Mouse (Mus musculus): ENCODE measurements around the gene Pank3. TPM values are rescaled to one million over a fixed set of nuclear protein-coding genes. Genes with fewer than 3 reads are reported as not detected.
"Not testable (repeated sequence)": the region's sequence is repeated elsewhere in the genome, so short reads cannot be mapped to it uniquely, and the experiment has no call there.

The Pank3 gene
- polyA plus RNA-seq, 1 experiment from 2014 or later, result 13.7 TPM

DNA sequence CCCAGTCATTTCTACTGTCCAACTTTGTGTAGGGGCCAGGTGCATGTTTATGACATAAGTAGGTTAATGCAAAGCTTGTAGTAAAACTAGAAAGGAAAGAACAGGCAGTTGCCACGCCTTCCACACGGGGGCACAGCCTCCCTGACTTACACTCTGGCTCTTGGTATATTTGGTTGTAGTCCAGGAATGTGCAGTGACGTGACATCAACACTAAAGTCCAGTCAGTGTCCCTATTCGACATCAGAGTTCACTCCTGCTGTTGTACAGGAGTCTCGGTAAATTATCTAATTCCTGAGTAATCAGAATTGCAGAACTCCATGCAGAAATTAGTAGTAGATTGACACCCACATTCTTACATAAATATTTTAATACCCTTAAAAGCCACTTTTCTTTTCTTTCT lies 13.8 kb downstream of the Pank3 start:
- Histone ChIP-seq H3K9me3 (no peaks in the 10 kb centered on the region), H3K4me2 (no peak overlapping the region), H3K36me3 (peaks cover 70% of the 10 kb centered on the region), H3K27me3 (no peaks in the 10 kb centered on the region), H3K4me1 (no peaks in the 10 kb centered on the region), H3K27ac (no peak overlapping the region), H3K4me3 (no peak overlapping the region), H3K9ac (no peak overlapping the region)
- WGBS, result 82% methylated on average over 5 of the region's 5 CpGs
- ATAC-seq (ENCODE audit: borderline replicate concordance, extremely low read depth, low FRiP score, low TSS enrichment), result no peak

GRCm38 (mm10) chr11:35784002-35784401 lies 14.7 kb downstream of the Pank3 start:
- Histone ChIP-seq H3K4me2 (no peak overlapping the region), H3K4me1 (no peaks in the 10 kb centered on the region), H3K4me3 (no peak overlapping the region), H3K27ac (no peak overlapping the region), H3K27me3 (no peaks in the 10 kb centered on the region), H3K9me3 (no peaks in the 10 kb centered on the region), H3K9ac (no peak overlapping the region), H3K36me3 (peaks cover 64% of the 10 kb centered on the region)
- no peak for ATAC-seq (ENCODE audit: borderline replicate concordance, extremely low read depth, low FRiP score, low TSS enrichment)
- WGBS, result 86% methylated on average over 3 of the region's 3 CpGs

GRCm38 (mm10) chr11:35784537-35784936 lies 15.3 kb downstream of the Pank3 start:
- 97% methylated on average over 4 of the region's 4 CpGs for WGBS
- H3K27ac ChIP-seq, result no peak overlapping the region
- no peak overlapping the region for H3K4me3 ChIP-seq
- no peaks in the 10 kb centered on the region for H3K27me3 ChIP-seq
- no peak for ATAC-seq (ENCODE audit: borderline replicate concordance, extremely low read depth, low FRiP score, low TSS enrichment)
- peaks cover 62% of the 10 kb centered on the region for H3K36me3 ChIP-seq
- H3K9me3 ChIP-seq, result no peaks in the 10 kb centered on the region
- H3K4me1 ChIP-seq, result no peaks in the 10 kb centered on the region
- H3K9ac ChIP-seq, result no peak overlapping the region
- no peak overlapping the region for H3K4me2 ChIP-seq

- H3K36me3 ChIP-seq, result peaks cover 49% of the 10 kb centered on the region
- 82% methylated on average over 2 of the region's 2 CpGs for WGBS
- ATAC-seq (ENCODE audit: borderline replicate concordance, extremely low read depth, low FRiP score, low TSS enrichment), result no peak
- H3K4me1 ChIP-seq, result no peaks in the 10 kb centered on the region
- H3K4me2 ChIP-seq, result no peak overlapping the region
- no peaks in the 10 kb centered on the region for H3K27me3 ChIP-seq
- H3K4me3 ChIP-seq, result no peak overlapping the region
- H3K9me3 ChIP-seq, result no peaks in the 10 kb centered on the region
- H3K27ac ChIP-seq, result no peak overlapping the region
- no peak overlapping the region for H3K9ac ChIP-seq
These were observed 19.2 kb downstream of the Pank3 start for GRCm38 (mm10) chr11:35788443-35788842.

DNA sequence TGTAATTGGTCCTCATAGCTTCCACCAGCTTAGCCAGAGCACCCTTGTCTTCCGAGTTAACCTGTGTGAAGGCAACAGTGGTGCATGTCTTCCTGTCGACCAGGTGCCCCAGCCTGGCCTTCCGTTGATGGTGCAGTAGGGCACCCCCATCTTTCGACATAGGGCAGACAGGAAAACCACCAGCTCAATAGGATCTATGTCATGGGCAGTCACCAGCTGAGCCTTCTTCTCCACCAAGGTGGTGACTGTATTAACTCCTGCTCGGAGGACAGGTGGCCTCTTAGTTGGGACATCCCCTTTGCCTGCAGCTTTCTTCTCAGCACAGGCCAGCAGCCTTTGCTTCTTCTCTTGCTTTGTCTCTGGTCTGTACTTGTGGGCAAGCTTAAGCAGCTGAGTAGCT lies 23.5 kb downstream of the Pank3 start:
- ATAC-seq (ENCODE audit: borderline replicate concordance, extremely low read depth, low FRiP score, low TSS enrichment); H3K27ac ChIP-seq; H3K4me2 ChIP-seq; H3K9me3 ChIP-seq; H3K9ac ChIP-seq; H3K4me3 ChIP-seq; H3K4me1 ChIP-seq: not testable (repeated sequence)
- 77% methylated on average over 5 of the region's 5 CpGs for WGBS
- H3K36me3 ChIP-seq, result peaks cover 23% of the 10 kb centered on the region
- H3K27me3 ChIP-seq, result peaks cover 31% of the 10 kb centered on the region

- Histone ChIP-seq H3K27ac (no peak overlapping the region), H3K4me1 (peaks cover 10% of the 10 kb centered on the region), H3K36me3 (no peaks in the 10 kb centered on the region), H3K4me3 (peak overlapping the region; percentile 25), H3K27me3 (peaks cover 57% of the 10 kb centered on the region), H3K4me2 (peak overlapping the region; percentile 50), H3K9ac (no peak overlapping the region), H3K9me3 (no peaks in the 10 kb centered on the region)
- ATAC-seq (ENCODE audit: borderline replicate concordance, extremely low read depth, low FRiP score, low TSS enrichment), result no peak
- 5% methylated on average over 82 of the region's 86 CpGs for WGBS
These were observed 28.6 kb downstream of the Pank3 start for GRCm38 (mm10) chr11:35797751-35798494.

GRCm38 (mm10) chr11:35798495-35798820 lies 29.2 kb downstream of the Pank3 start:
- H3K9me3 ChIP-seq, result no peaks in the 10 kb centered on the region
- H3K4me1 ChIP-seq, result peaks cover 10% of the 10 kb centered on the region
- H3K4me3 ChIP-seq, result peak overlapping the region; percentile 25
- H3K4me2 ChIP-seq, result peak overlapping the region; percentile 50
- WGBS, result 4% methylated on average over 23 of the region's 23 CpGs
- H3K9ac ChIP-seq, result no peak overlapping the region
- no peaks in the 10 kb centered on the region for H3K36me3 ChIP-seq
- ATAC-seq (ENCODE audit: borderline replicate concordance, extremely low read depth, low FRiP score, low TSS enrichment), result no peak
- peaks cover 57% of the 10 kb centered on the region for H3K27me3 ChIP-seq
- H3K27ac ChIP-seq, result no peak overlapping the region

DNA sequence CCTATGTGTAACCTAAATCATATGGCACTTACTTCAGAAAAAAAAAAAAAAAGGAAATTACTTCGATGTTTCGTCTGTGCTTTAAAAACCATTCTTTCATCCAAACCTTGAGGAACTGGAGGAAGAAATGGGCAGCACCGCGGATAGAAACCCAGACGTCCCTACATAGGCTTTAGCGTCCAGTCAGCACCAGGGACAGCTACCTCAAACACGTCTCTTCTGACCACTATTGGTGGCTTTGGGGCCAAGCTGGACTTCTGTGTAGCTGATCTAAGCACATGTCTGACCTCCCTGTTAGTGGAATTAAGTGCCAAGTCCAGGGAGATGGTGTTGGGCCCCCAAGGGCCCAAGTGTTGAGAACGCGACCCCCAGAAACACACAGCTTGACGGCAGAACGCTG lies 29.6 kb downstream of the Pank3 start, which contains the start of gene Fbll1:
Gene Fbll1 (minus strand): TSS at position 11 of the 400 bp plus-strand sequence.
- Histone ChIP-seq H3K9me3 (no peaks in the 10 kb centered on the region), H3K4me1 (peaks cover 10% of the 10 kb centered on the region), H3K36me3 (no peaks in the 10 kb centered on the region), H3K4me3 (peak within 1 kb of the TSS; percentile 25), H3K4me2 (peak within 1 kb of the TSS; percentile 50), H3K27ac (no peak within 1 kb of the TSS), H3K9ac (no peak within 1 kb of the TSS), H3K27me3 (peaks cover 57% of the 10 kb centered on the region)
- ATAC-seq (ENCODE audit: borderline replicate concordance, extremely low read depth, low FRiP score, low TSS enrichment), result no peak
- 16% methylated on average over 11 of the region's 11 CpGs for WGBS

DNA sequence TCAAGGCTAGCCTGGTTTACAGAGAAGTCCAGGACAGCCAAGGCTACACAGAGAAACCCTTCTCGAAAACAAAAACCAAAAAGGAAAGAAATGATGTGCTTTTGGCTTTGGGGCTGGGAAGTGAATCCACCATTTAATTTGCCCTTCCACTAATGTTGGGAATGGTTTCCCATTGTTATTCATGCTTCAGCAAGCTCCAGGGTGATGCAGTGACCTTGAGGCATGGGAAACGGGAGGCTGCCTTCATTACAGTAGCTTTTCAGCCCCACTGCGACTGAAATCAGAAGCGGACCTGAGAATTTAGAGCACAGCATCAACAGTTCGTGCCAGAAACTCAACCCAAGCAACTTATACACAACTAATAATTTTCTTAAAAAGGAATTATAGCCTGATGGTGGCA lies 32.0 kb downstream of the Pank3 start:
- Histone ChIP-seq H3K27ac (no peak overlapping the region), H3K9me3 (no peaks in the 10 kb centered on the region), H3K36me3 (no peaks in the 10 kb centered on the region; the same call in 1 of the 2 replicates), H3K27me3 (peaks cover 40% of the 10 kb centered on the region), H3K4me1 (peaks cover 10% of the 10 kb centered on the region), H3K4me2 (no peak overlapping the region), H3K9ac (no peak overlapping the region), H3K4me3 (no peak overlapping the region)
- 73% methylated on average over 5 of the region's 5 CpGs for WGBS
- ATAC-seq (ENCODE audit: borderline replicate concordance, extremely low read depth, low FRiP score, low TSS enrichment), result no peak

DNA sequence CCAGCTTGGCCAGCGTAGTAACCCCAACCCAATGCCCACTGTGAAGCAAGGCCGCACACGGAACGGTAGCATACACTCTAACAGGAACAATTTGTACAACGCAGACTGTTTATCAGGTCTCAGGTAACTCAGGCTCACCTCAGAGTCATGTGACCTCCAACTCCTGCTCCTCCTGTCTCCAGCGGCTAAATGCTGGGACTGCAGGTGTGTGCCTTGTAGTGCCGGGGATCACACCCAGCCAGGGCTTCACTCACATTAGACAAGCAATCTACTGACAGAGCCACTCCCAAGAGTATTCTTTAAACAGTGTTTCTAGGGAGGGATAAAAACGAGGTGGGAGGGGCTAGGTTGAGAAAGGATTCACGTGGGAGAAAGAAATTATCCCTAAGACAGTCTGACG lies 42.2 kb downstream of the Pank3 start:
- H3K27ac ChIP-seq, result no peak overlapping the region
- no peak overlapping the region for H3K4me2 ChIP-seq
- ATAC-seq (ENCODE audit: borderline replicate concordance, extremely low read depth, low FRiP score, low TSS enrichment), result no peak
- no peaks in the 10 kb centered on the region for H3K9me3 ChIP-seq
- H3K36me3 ChIP-seq, result peaks cover 85% of the 10 kb centered on the region
- WGBS, result 84% methylated on average over 10 of the region's 10 CpGs
- no peak overlapping the region for H3K4me3 ChIP-seq
- no peak overlapping the region for H3K9ac ChIP-seq
- H3K27me3 ChIP-seq, result no peaks in the 10 kb centered on the region
- no peaks in the 10 kb centered on the region for H3K4me1 ChIP-seq

DNA sequence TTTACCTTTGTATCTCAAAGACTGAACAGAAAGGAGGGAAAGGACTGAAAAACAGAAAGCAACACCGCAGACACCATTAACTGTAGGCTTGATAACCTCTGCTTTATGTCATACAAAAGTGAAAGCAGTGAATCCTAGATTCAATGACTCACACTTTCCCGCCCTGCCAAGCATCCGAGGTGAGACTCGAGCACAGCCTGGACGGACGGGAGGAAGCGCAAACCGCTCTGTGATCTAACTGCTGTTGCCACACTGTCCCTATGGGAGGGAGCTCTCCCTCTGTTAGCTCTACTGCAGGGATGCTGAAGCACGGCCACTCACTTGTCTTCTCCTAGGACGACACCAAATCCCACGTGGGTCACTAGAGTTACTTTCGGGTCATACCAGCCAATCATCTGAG lies 47.0 kb downstream of the Pank3 start:
- Histone ChIP-seq H3K4me1 (no peaks in the 10 kb centered on the region), H3K9ac (no peak overlapping the region), H3K36me3 (peaks cover 83% of the 10 kb centered on the region), H3K27me3 (no peaks in the 10 kb centered on the region), H3K4me2 (no peak overlapping the region), H3K4me3 (no peak overlapping the region), H3K27ac (no peak overlapping the region), H3K9me3 (no peaks in the 10 kb centered on the region)
- ATAC-seq (ENCODE audit: borderline replicate concordance, extremely low read depth, low FRiP score, low TSS enrichment), result no peak
- 86% methylated on average over 12 of the region's 12 CpGs for WGBS

DNA sequence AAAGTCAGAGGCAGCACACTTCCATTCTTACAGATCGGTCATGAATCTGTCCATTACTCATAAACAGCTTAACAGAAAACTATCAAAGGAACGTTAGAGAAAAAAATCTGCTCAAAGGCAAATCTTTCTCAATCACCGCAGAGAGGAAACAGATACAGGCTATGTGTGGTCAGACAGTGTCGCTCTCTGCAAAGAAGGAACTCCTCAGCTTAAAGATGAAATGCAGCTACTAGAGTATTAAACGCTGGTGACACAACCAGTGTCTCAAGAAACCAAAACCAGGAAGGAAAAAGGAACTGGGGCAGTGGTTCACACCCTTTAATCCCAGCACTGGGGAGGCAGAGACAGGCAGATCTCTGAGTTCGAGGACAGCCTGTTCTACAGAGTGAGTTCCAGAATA lies 58.4 kb downstream of the Pank3 start:
- ATAC-seq (ENCODE audit: borderline replicate concordance, extremely low read depth, low FRiP score, low TSS enrichment), result no peak
- H3K4me3 ChIP-seq, result no peak overlapping the region
- peaks cover 7% of the 10 kb centered on the region for H3K4me1 ChIP-seq
- H3K36me3 ChIP-seq, result peaks cover 85% of the 10 kb centered on the region
- no peaks in the 10 kb centered on the region for H3K27me3 ChIP-seq
- 91% methylated on average over 6 of the region's 6 CpGs for WGBS
- no peak overlapping the region for H3K27ac ChIP-seq
- H3K4me2 ChIP-seq, result no peak overlapping the region
- H3K9ac ChIP-seq, result no peak overlapping the region
- no peaks in the 10 kb centered on the region for H3K9me3 ChIP-seq

DNA sequence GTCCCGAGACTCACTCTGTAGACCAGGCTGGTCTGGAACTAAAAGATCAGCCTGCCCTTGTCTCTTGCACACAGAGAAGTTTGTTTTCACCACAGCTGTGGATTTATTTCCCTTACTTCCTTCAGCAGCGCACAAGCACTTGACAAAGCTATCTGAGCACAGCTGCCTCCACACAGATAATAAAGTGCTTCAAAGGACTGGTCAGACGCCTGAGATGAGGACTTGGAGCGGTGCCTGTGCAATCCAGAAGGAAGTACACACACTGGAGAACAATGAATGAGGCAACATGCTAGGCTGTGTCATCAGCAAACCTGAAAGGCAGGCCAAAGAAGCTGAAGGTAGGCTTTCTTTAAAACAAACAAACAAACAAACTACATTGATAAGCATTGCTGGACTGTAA lies 62.9 kb downstream of the Pank3 start:
- ATAC-seq (ENCODE audit: borderline replicate concordance, extremely low read depth, low FRiP score, low TSS enrichment), result no peak
- WGBS, result 59% methylated on average over 4 of the region's 4 CpGs
- H3K4me2 ChIP-seq, result no peak overlapping the region
- no peak overlapping the region for H3K4me3 ChIP-seq
- peaks cover 49% of the 10 kb centered on the region for H3K36me3 ChIP-seq
- peaks cover 18% of the 10 kb centered on the region for H3K4me1 ChIP-seq
- no peaks in the 10 kb centered on the region for H3K9me3 ChIP-seq
- H3K27me3 ChIP-seq, result no peaks in the 10 kb centered on the region
- H3K27ac ChIP-seq, result no peak overlapping the region
- H3K9ac ChIP-seq, result no peak overlapping the region
